Mouse (Mus musculus) CH12.LX (cell line): ENCODE measurements around the gene March4. TPM values are rescaled to one million over a fixed set of nuclear protein-coding genes. Genes with fewer than 3 reads are reported as not detected.
A peak's percentile ranks its signal among the peaks of the same experiment; 100 is the strongest.

Experiments used
- DNase-seq: peaks from one replicate; pipeline ENCODE4 v3.0.0-alpha.2; 2013; ENCODE audit errors: extremely low read depth
- H3K27ac ChIP-seq: 2 replicates; pipeline ENCODE4 v1.5.1; 2012; ENCODE audit warnings: low read depth, mild to moderate bottlenecking, control low read depth, moderate library complexity; ENCODE audit not compliant: insufficient read depth
- H3K27me3 ChIP-seq: replicated peaks from 2 replicates; pipeline ENCODE3; 2012; ENCODE audit warnings: inconsistent platforms
- H3K36me3 ChIP-seq, 2 experiments: replicated peaks in 1 of 2; 2 replicates each; pipeline versions ENCODE3 to v1.6.1; 2012; ENCODE audit warnings: inconsistent platforms in 1 of 2, low read length in 1 of 2, mild to moderate bottlenecking in 1 of 2, mixed read lengths in 1 of 2, moderate library complexity in 1 of 2; ENCODE audit not compliant: control insufficient read depth in 1 of 2, insufficient read depth in 1 of 2
- H3K4me1 ChIP-seq, 2 experiments: 2 replicates each; pipeline ENCODE4 v1.6.1; 2012; ENCODE audit warnings: inconsistent platforms in 1 of 2, moderate library complexity in 1 of 2; ENCODE audit not compliant: insufficient read depth in 2 of 2, control insufficient read depth in 1 of 2
- H3K4me2 ChIP-seq: 2 replicates; pipeline ENCODE4 v1.6.1; 2012; ENCODE audit warnings: low read depth, mild to moderate bottlenecking, control low read depth; ENCODE audit not compliant: poor library complexity, insufficient read depth, severe bottlenecking
- H3K4me3 ChIP-seq, 3 experiments: fragments of 150-350 bp in 1 of 3; sonication (generic) in 1 of 3; replicated peaks in 1 of 3; 2 replicates each; pipeline versions ENCODE3 to v1.5.1; 2011 to 2012; ENCODE audit warnings: low read depth in 2 of 3, low read length in 2 of 3, mild to moderate bottlenecking in 2 of 3, moderate library complexity in 2 of 3, control low read depth in 1 of 3, improper control_type of control experiment in 1 of 3, inconsistent platforms in 1 of 3, mixed read lengths in 1 of 3; ENCODE audit not compliant: poor library complexity in 1 of 3
- H3K79me2 ChIP-seq: replicated peaks from 2 replicates; pipeline ENCODE4 v1.6.1; 2012; ENCODE audit warnings: mild to moderate bottlenecking, moderate library complexity; ENCODE audit not compliant: control insufficient read depth, poor library complexity, insufficient read depth, severe bottlenecking; ENCODE audit errors: extremely low read depth
- H3K9ac ChIP-seq: 2 replicates; pipeline ENCODE4 v1.6.1; 2012; ENCODE audit warnings: low read depth, mild to moderate bottlenecking, control low read depth, moderate library complexity; ENCODE audit not compliant: insufficient read depth
- H3K9me3 ChIP-seq: replicated peaks from 2 replicates; pipeline ENCODE3; 2012; ENCODE audit warnings: low read length, inconsistent platforms, mixed read lengths
- CHD1 ChIP-seq: IDR thresholded peaks from 2 replicates; pipeline ENCODE4 v1.6.1; 2012; ENCODE audit warnings: low read depth, low read length, improper control_type of control experiment, inconsistent platforms
- CHD2 ChIP-seq: IDR thresholded peaks from 2 replicates; pipeline ENCODE4 v1.6.1; 2011; ENCODE audit warnings: low read length, improper control_type of control experiment
- E2F4 ChIP-seq: IDR thresholded peaks from 2 replicates; pipeline ENCODE4 v1.6.1; 2011; ENCODE audit warnings: low read depth, low read length, improper control_type of control experiment; ENCODE audit not compliant: insufficient replicate concordance
- ETS1 ChIP-seq: conservative IDR thresholded peaks from 2 replicates; pipeline ENCODE4 v1.6.1; 2012; ENCODE audit warnings: low read depth, mild to moderate bottlenecking, inconsistent platforms, low read length, improper control_type of control experiment, moderate library complexity
- MAX ChIP-seq: IDR thresholded peaks from 2 replicates; pipeline ENCODE4 v1.6.1; 2011; ENCODE audit warnings: low read length, improper control_type of control experiment
- MAZ ChIP-seq: IDR thresholded peaks from 2 replicates; pipeline ENCODE4 v1.6.1; 2012; ENCODE audit warnings: low read depth, mild to moderate bottlenecking, inconsistent platforms, low read length, improper control_type of control experiment, moderate library complexity
- MEF2A ChIP-seq: IDR thresholded peaks from 2 replicates; pipeline ENCODE4 v1.6.1; 2014; ENCODE audit warnings: low read depth, mild to moderate bottlenecking, inconsistent platforms, low read length, improper control_type of control experiment, borderline replicate concordance
- MXI1 ChIP-seq: IDR thresholded peaks from 2 replicates; pipeline ENCODE4 v1.6.1; 2011; ENCODE audit warnings: mild to moderate bottlenecking, low read depth, low read length, improper control_type of control experiment
- MYC ChIP-seq: IDR thresholded peaks from 2 replicates; pipeline ENCODE4 v1.6.1; 2011; ENCODE audit warnings: low read depth, mild to moderate bottlenecking, improper control_type of control experiment, low read length
- NELFE ChIP-seq: IDR thresholded peaks from 2 replicates; pipeline ENCODE4 v1.6.1; 2011; ENCODE audit warnings: low read depth, low read length, improper control_type of control experiment
- NRF1 ChIP-seq: IDR thresholded peaks from 2 replicates; pipeline ENCODE4 v1.6.1; 2014; ENCODE audit warnings: low read depth, mild to moderate bottlenecking, inconsistent platforms, low read length, improper control_type of control experiment, moderate library complexity
- POLR2A ChIP-seq: IDR thresholded peaks from 2 replicates; pipeline ENCODE4 v1.6.1; 2011; ENCODE audit warnings: low read depth, mild to moderate bottlenecking, improper control_type of control experiment, low read length
- POLR2AphosphoS2 ChIP-seq: IDR thresholded peaks from 2 replicates; pipeline ENCODE4 v1.6.1; 2011; ENCODE audit warnings: low read depth, low read length, improper control_type of control experiment
- SMC3 ChIP-seq: IDR thresholded peaks from 2 replicates; pipeline ENCODE4 v1.6.1; 2011; ENCODE audit warnings: low read depth, low read length, improper control_type of control experiment
- ZC3H11A ChIP-seq: IDR thresholded peaks from 2 replicates; pipeline ENCODE4 v1.6.1; 2012; ENCODE audit warnings: low read depth, mild to moderate bottlenecking, inconsistent platforms, low read length, improper control_type of control experiment
- ZMIZ1 ChIP-seq: IDR thresholded peaks from 2 replicates; pipeline ENCODE4 v1.6.1; 2012; ENCODE audit warnings: low read depth, mild to moderate bottlenecking, inconsistent platforms, low read length, improper control_type of control experiment
- ZNF384 ChIP-seq: IDR thresholded peaks from 2 replicates; pipeline ENCODE4 v1.6.1; 2012; ENCODE audit warnings: low read depth, low read length, improper control_type of control experiment, inconsistent platforms
- dilution Hi-C: fragments of 300-500 bp; cut with MboI; formaldehyde crosslinking; loops from 2 replicates; pipeline ENCODE4 v1.14.3; 2020; ENCODE audit warnings: low sequenced_read_pairs; ENCODE audit not compliant: extremely low pct_unique_long_range_greater_than_20kb, extremely low pct_ligation_motif_present
- in situ Hi-C: fragments of 300-500 bp; cut with MboI; formaldehyde crosslinking; loops from 3 replicates; pipeline ENCODE4 v1.14.3; 2019; ENCODE audit warnings: low sequenced_read_pairs, low pct_ligation_motif_present, low pct_unique_long_range_greater_than_20kb, mixed read lengths
- polyA plus RNA-seq: library from polyadenylated mRNA; unstranded; fragments of >175 nt; gene quantifications from 2 replicates; pipeline ENCODE4 v1.2.1, GENCODE M21; 2012; ENCODE audit warnings: low read depth; ENCODE audit not compliant: insufficient read length
- total RNA-seq, 2 experiments: library from RNA; depleted of rRNA; stranded (reverse); fragments of 300-350 nt in 1 of 2; fragments of >200 nt in 1 of 2; gene quantifications; 2 replicates each; pipeline ENCODE4 v1.2.3; 2012 to 2014

March4 gene
- total and polyA plus RNA-seq, 3 experiments: 0.04 TPM; not detected in 2

DNA sequence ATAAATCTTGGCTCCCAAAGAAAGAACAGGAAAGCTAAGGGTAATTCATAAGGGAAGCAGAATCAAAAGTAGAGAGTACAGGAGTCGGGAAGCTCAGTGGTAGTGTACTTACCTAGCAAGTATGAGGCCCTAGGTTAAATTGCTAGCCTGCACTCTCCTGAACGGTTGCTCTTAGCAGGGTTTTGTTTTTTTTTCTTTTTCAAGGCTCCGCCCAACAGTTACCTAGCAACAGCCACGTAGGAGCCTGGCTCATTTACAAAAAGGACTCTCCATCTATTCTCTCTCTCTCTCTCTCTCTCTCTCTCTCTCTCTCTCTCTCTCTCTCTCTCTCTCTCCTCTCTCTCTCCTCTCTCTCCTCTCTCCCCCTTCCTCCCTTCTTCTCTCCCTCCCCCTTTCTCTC lies 42.1 kb upstream of the March4 start:
- Histone ChIP-seq H3K4me3 (no peak overlapping the region), H3K36me3 (no peaks in the 10 kb centered on the region), H3K27me3 (no peaks in the 10 kb centered on the region), H3K4me2 (no peak overlapping the region), H3K4me1 (peaks cover 5 to 20% of the 10 kb centered on the region in 2 experiments), H3K9ac (no peak overlapping the region), H3K79me2 (peaks cover 4% of the 10 kb centered on the region), H3K27ac (no peak overlapping the region), H3K9me3 (no peaks in the 10 kb centered on the region)
- TF ChIP-seq CHD2 (no peak), ZNF384 (peak; percentile 83)
- in situ Hi-C loops (loop anchor here (10.0 to 25.0 kb wide), 2 partner anchors 134 to 283 kb away; partner anchors contain the start of gene Igfbp5), dilution Hi-C loops (no loop called here)
- DNase-seq: no peak

GRCm38 (mm10) chr1:72578351-72578750 lies 41.6 kb upstream of the March4 start:
- Histone ChIP-seq H3K79me2 (no peaks in the 10 kb centered on the region), H3K27ac (no peak overlapping the region), H3K27me3 (no peaks in the 10 kb centered on the region)
- DNase-seq: no peak
- TF ChIP-seq ETS1: no peak
- no peak for TF ChIP-seq CHD1
- TF ChIP-seq SMC3: no peak
- TF ChIP-seq ZMIZ1: no peak
- no peak for TF ChIP-seq NELFE
- TF ChIP-seq MAX: no peak
- TF ChIP-seq CHD2: no peak
- TF ChIP-seq E2F4: no peak
- TF ChIP-seq POLR2A: no peak
- no peak for TF ChIP-seq NRF1
- no peak for TF ChIP-seq MAZ
- no peak for TF ChIP-seq MXI1
- TF ChIP-seq POLR2AphosphoS2: no peak
- TF ChIP-seq ZC3H11A: no peak
- TF ChIP-seq MYC: no peak
- TF ChIP-seq MEF2A: no peak
- TF ChIP-seq, all 38 proteins: peak for 0
- Histone ChIP-seq H3K36me3 (no peaks in the 10 kb centered on the region), H3K9me3 (no peaks in the 10 kb centered on the region), H3K4me1 (peaks cover 5 to 20% of the 10 kb centered on the region in 2 experiments), H3K4me3 (no peak overlapping the region), H3K9ac (no peak overlapping the region), H3K4me2 (no peak overlapping the region)
- dilution Hi-C loops: no loop called here
- in situ Hi-C loops: loop anchor here (10.0 to 25.0 kb wide), 2 partner anchors 134 to 284 kb away; partner anchors contain the start of gene Igfbp5
